Mouse (Mus musculus): ENCODE data around the gene Gpr62. TPM values are rescaled to one million over a fixed set of nuclear protein-coding genes. Genes with fewer than 3 reads are reported as not detected.

Gpr62 gene
- polyA plus RNA-seq, 1 experiment from 2014 or later = 0.13 TPM

GRCm38 (mm10) chr9:106470991-106471750, 5.4 kb upstream of the Gpr62 start:
- ATAC-seq (replicated peaks; ENCODE audit: extremely low read depth, insufficient read depth, low FRiP score) = no peak
- Histone ChIP-seq H3K4me2 (ENCODE audit: low read depth, low read length) (0 out of 2 replicates have a peak overlapping the region, but pooled peaks have one; percentile 29), H3K4me1 (ENCODE audit: control insufficient read depth, insufficient read depth, low read length) (peaks cover 13% of the 10 kb centered on the region), H3K9me3 (replicated peaks; ENCODE audit: control insufficient read depth, low read length) (no peaks in the 10 kb centered on the region), H3K4me3 (ENCODE audit: low read length) (no peak overlapping the region), H3K27ac (ENCODE audit: low read length) (no peak overlapping the region), H3K27me3 (ENCODE audit: control insufficient read depth, insufficient read depth, low read length) (0 out of 2 replicates have a peak, but pooled peaks cover under 1% of the 10 kb centered on the region), H3K9ac (ENCODE audit: low read length) (no peak overlapping the region), H3K36me3 (ENCODE audit: control insufficient read depth, insufficient read depth) (no peaks in the 10 kb centered on the region)
- 66% methylated on average over 14 of the region's 14 CpGs for WGBS

- H3K9me3 ChIP-seq (replicated peaks; ENCODE audit: control insufficient read depth, low read length) = no peaks in the 10 kb centered on the region
- H3K27me3 ChIP-seq (ENCODE audit: control insufficient read depth, insufficient read depth, low read length) = 0 out of 2 replicates have a peak, but pooled peaks cover 3% of the 10 kb centered on the region
- no peak overlapping the region for H3K4me2 ChIP-seq (ENCODE audit: low read depth, low read length)
- no peak overlapping the region for H3K4me3 ChIP-seq (ENCODE audit: low read length)
- no peaks in the 10 kb centered on the region for H3K36me3 ChIP-seq (ENCODE audit: control insufficient read depth, insufficient read depth)
- H3K27ac ChIP-seq (ENCODE audit: low read length) = no peak overlapping the region
- peaks cover 10% of the 10 kb centered on the region for H3K4me1 ChIP-seq (ENCODE audit: control insufficient read depth, insufficient read depth, low read length)
- 53% methylated on average over 9 of the region's 9 CpGs for WGBS
- no peak for ATAC-seq (replicated peaks; ENCODE audit: extremely low read depth, insufficient read depth, low FRiP score)
- H3K9ac ChIP-seq (ENCODE audit: low read length) = no peak overlapping the region
These were observed 4.0 kb upstream of the Gpr62 start for GRCm38 (mm10) chr9:106469776-106470175.

- H3K9ac ChIP-seq (ENCODE audit: low read length) = no peak overlapping the region
- peaks cover 10% of the 10 kb centered on the region for H3K4me1 ChIP-seq (ENCODE audit: control insufficient read depth, insufficient read depth, low read length)
- H3K4me2 ChIP-seq (ENCODE audit: low read depth, low read length) = no peak overlapping the region
- H3K27me3 ChIP-seq (ENCODE audit: control insufficient read depth, insufficient read depth, low read length) = peaks cover 6% of the 10 kb centered on the region; the same call in 1 of the 2 replicates
- H3K9me3 ChIP-seq (replicated peaks; ENCODE audit: control insufficient read depth, low read length) = no peaks in the 10 kb centered on the region
- H3K36me3 ChIP-seq (ENCODE audit: control insufficient read depth, insufficient read depth) = no peaks in the 10 kb centered on the region
- ATAC-seq (replicated peaks; ENCODE audit: extremely low read depth, insufficient read depth, low FRiP score) = no peak
- no peak overlapping the region for H3K4me3 ChIP-seq (ENCODE audit: low read length)
- WGBS = 60% methylated on average over 6 of the region's 6 CpGs
- no peak overlapping the region for H3K27ac ChIP-seq (ENCODE audit: low read length)
These were observed 3.6 kb upstream of the Gpr62 start for GRCm38 (mm10) chr9:106469317-106469716.

GRCm38 (mm10) chr9:106467746-106468145, 2.0 kb upstream of the Gpr62 start:
- H3K36me3 ChIP-seq (ENCODE audit: control insufficient read depth, insufficient read depth) = peaks cover 12% of the 10 kb centered on the region
- no peak overlapping the region for H3K27ac ChIP-seq (ENCODE audit: low read length)
- peaks cover 10% of the 10 kb centered on the region for H3K4me1 ChIP-seq (ENCODE audit: control insufficient read depth, insufficient read depth, low read length)
- no peak for ATAC-seq (replicated peaks; ENCODE audit: extremely low read depth, insufficient read depth, low FRiP score)
- no peak overlapping the region for H3K4me2 ChIP-seq (ENCODE audit: low read depth, low read length)
- no peaks in the 10 kb centered on the region for H3K9me3 ChIP-seq (replicated peaks; ENCODE audit: control insufficient read depth, low read length)
- no peak overlapping the region for H3K4me3 ChIP-seq (ENCODE audit: low read length)
- WGBS = 82% methylated on average over 7 of the region's 7 CpGs
- no peak overlapping the region for H3K9ac ChIP-seq (ENCODE audit: low read length)
- peaks cover 6% of the 10 kb centered on the region; the same call in 1 of the 2 replicates for H3K27me3 ChIP-seq (ENCODE audit: control insufficient read depth, insufficient read depth, low read length)

- H3K27ac ChIP-seq (ENCODE audit: low read length) = no peak overlapping the region
- ATAC-seq (replicated peaks; ENCODE audit: extremely low read depth, insufficient read depth, low FRiP score) = no peak
- H3K27me3 ChIP-seq (ENCODE audit: control insufficient read depth, insufficient read depth, low read length) = peaks cover 6% of the 10 kb centered on the region; the same call in 1 of the 2 replicates
- no peaks in the 10 kb centered on the region for H3K9me3 ChIP-seq (replicated peaks; ENCODE audit: control insufficient read depth, low read length)
- H3K9ac ChIP-seq (ENCODE audit: low read length) = no peak overlapping the region
- H3K4me1 ChIP-seq (ENCODE audit: control insufficient read depth, insufficient read depth, low read length) = peaks cover 10% of the 10 kb centered on the region
- peaks cover 18% of the 10 kb centered on the region for H3K36me3 ChIP-seq (ENCODE audit: control insufficient read depth, insufficient read depth)
- WGBS = 76% methylated on average over 6 of the region's 6 CpGs
- H3K4me2 ChIP-seq (ENCODE audit: low read depth, low read length) = no peak overlapping the region
- no peak overlapping the region for H3K4me3 ChIP-seq (ENCODE audit: low read length)
These were observed 983 bp upstream of the Gpr62 start for GRCm38 (mm10) chr9:106466721-106467120.

- peak overlapping the region; percentile 81 for H3K9ac ChIP-seq (ENCODE audit: low read length)
- 2% methylated on average over 96 of the region's 99 CpGs for WGBS
- peak; percentile 60 for ATAC-seq (replicated peaks; ENCODE audit: extremely low read depth, insufficient read depth, low FRiP score)
These were observed 792 bp downstream of the Gpr62 start for GRCm38 (mm10) chr9:106464751-106465541.

GRCm38 (mm10) chr9:106463122-106464063, 2.3 kb downstream of the Gpr62 start:
- Histone ChIP-seq H3K4me1 (ENCODE audit: control insufficient read depth, insufficient read depth, low read length) (peaks cover 12% of the 10 kb centered on the region), H3K4me3 (ENCODE audit: low read length) (no peak overlapping the region), H3K9me3 (replicated peaks; ENCODE audit: control insufficient read depth, low read length) (no peaks in the 10 kb centered on the region), H3K4me2 (ENCODE audit: low read depth, low read length) (no peak overlapping the region), H3K36me3 (ENCODE audit: control insufficient read depth, insufficient read depth) (peaks cover 27% of the 10 kb centered on the region), H3K9ac (ENCODE audit: low read length) (no peak overlapping the region), H3K27me3 (ENCODE audit: control insufficient read depth, insufficient read depth, low read length) (peaks cover 6% of the 10 kb centered on the region; the same call in 1 of the 2 replicates), H3K27ac (ENCODE audit: low read length) (no peak overlapping the region)
- WGBS = 86% methylated on average over 21 of the region's 21 CpGs
- ATAC-seq (replicated peaks; ENCODE audit: extremely low read depth, insufficient read depth, low FRiP score) = no peak

More at GRCm38 (mm10) chr9:106464751-106465541, 792 bp downstream of the Gpr62 start:
- Histone ChIP-seq H3K36me3 (ENCODE audit: control insufficient read depth, insufficient read depth) (peaks cover 27% of the 10 kb centered on the region), H3K4me3 (ENCODE audit: low read length) (peak overlapping the region; percentile 71), H3K9me3 (replicated peaks; ENCODE audit: control insufficient read depth, low read length) (no peaks in the 10 kb centered on the region), H3K4me2 (ENCODE audit: low read depth, low read length) (peak overlapping the region; percentile 87), H3K27me3 (ENCODE audit: control insufficient read depth, insufficient read depth, low read length) (peaks cover 6% of the 10 kb centered on the region; the same call in 1 of the 2 replicates), H3K4me1 (ENCODE audit: control insufficient read depth, insufficient read depth, low read length) (peaks cover 10% of the 10 kb centered on the region), H3K27ac (ENCODE audit: low read length) (no peak overlapping the region)

GRCm38 (mm10) chr9:106462430-106462800, 3.3 kb downstream of the Gpr62 start:
- H3K9ac ChIP-seq (ENCODE audit: low read length) = no peak overlapping the region
- ATAC-seq (replicated peaks; ENCODE audit: extremely low read depth, insufficient read depth, low FRiP score) = no peak
- peaks cover 20% of the 10 kb centered on the region for H3K4me1 ChIP-seq (ENCODE audit: control insufficient read depth, insufficient read depth, low read length)
- H3K9me3 ChIP-seq (replicated peaks; ENCODE audit: control insufficient read depth, low read length) = no peaks in the 10 kb centered on the region
- 91% methylated on average over 12 of the region's 12 CpGs for WGBS
- H3K4me2 ChIP-seq (ENCODE audit: low read depth, low read length) = no peak overlapping the region
- H3K4me3 ChIP-seq (ENCODE audit: low read length) = no peak overlapping the region
- H3K27ac ChIP-seq (ENCODE audit: low read length) = no peak overlapping the region
- H3K27me3 ChIP-seq (ENCODE audit: control insufficient read depth, insufficient read depth, low read length) = peaks cover 6% of the 10 kb centered on the region; the same call in 1 of the 2 replicates
- peaks cover 27% of the 10 kb centered on the region for H3K36me3 ChIP-seq (ENCODE audit: control insufficient read depth, insufficient read depth)
